11 mouse cellular contexts compared by ENCODE assay signal in genomic region chrX:73343802-73344201, GRCm38 (mm10). TPM values are rescaled to one million over a fixed set of nuclear protein-coding genes. Genes with fewer than 3 reads are reported as not detected.
A peak's percentile ranks its signal among the peaks of the same experiment; 100 is the strongest.
DNase-seq lines count a peak whose midpoint lies in the region; ATAC-seq and TF ChIP-seq lines count a peak whose summit lies in the region.
"Had no signal": no experiment of that assay in that cellular context is flagged by ENCODE, and none has a peak within 500 bp of the region (broad histone marks: within the 10 kb centered on the region; RNA-seq: fewer than 3 reads in every experiment).

No protein-coding gene starts in this region.

- ATAC-seq in kidney, embryonic 14.5 days (ENCODE audit: low FRiP score, low TSS enrichment), result no peak
- ATAC-seq in embryonic facial prominence, embryonic 13.5 days (ENCODE audit: insufficient number of reproducible peaks, insufficient read depth, low FRiP score, low TSS enrichment, low read depth), result no peak

- no peak overlapping the region for H3ac ChIP-seq in myocyte (ENCODE audit: control insufficient read depth, insufficient read length)

- no peaks in the 10 kb centered on the region for H3K36me3 ChIP-seq in kidney, embryonic 14.5 days (ENCODE audit: control insufficient read depth, insufficient read depth, low read length)
- H3K36me3 ChIP-seq in embryonic facial prominence, embryonic 13.5 days, result no peaks in the 10 kb centered on the region
- peaks cover 13% of the 10 kb centered on the region for H3K36me3 ChIP-seq in limb, embryonic 10.5 days
- peaks cover 5% of the 10 kb centered on the region for H3K36me3 ChIP-seq in myocyte (ENCODE audit: control insufficient read depth, insufficient read depth)

- no peaks in the 10 kb centered on the region for H3K4me1 ChIP-seq in kidney, embryonic 14.5 days (ENCODE audit: control insufficient read depth, insufficient read depth, low read length)
- 0 out of 2 replicates have a peak, but pooled peaks cover 3% of the 10 kb centered on the region for H3K4me1 ChIP-seq in embryonic facial prominence, embryonic 13.5 days
- H3K4me1 ChIP-seq in limb, embryonic 10.5 days, result peaks cover 6% of the 10 kb centered on the region

- peaks cover 25% of the 10 kb centered on the region for H3K79me2 ChIP-seq in myocyte (ENCODE audit: control insufficient read depth, insufficient read depth)

- DNase-seq in kidney, postnatal 14 days, result no peak
- no peak for DNase-seq in limb, embryonic 10.5 days (ENCODE audit: low spot score)
- no peak for DNase-seq in retina, postnatal 1 day
- DNase-seq in gastrocnemius, postnatal 25 days, result no peak
- no peak for DNase-seq in cerebellum, postnatal 25 days
- DNase-seq: lung, postnatal 36 days had no signal

- peak overlapping the region; percentile 40; the same call in 1 of the 2 replicates for H3K4me2 ChIP-seq in kidney, embryonic 14.5 days (replicated peaks; ENCODE audit: low read depth, low read length)
- peak overlapping the region; percentile 62 for H3K4me2 ChIP-seq in embryonic facial prominence, embryonic 13.5 days
- peak overlapping the region; percentile 69 for H3K4me2 ChIP-seq in myocyte (ENCODE audit: low read depth)

- H3K27me3 ChIP-seq in kidney, embryonic 14.5 days (ENCODE audit: control insufficient read depth, insufficient read depth, low read length), result no peaks in the 10 kb centered on the region
- H3K27me3 ChIP-seq in embryonic facial prominence, embryonic 13.5 days, result peaks cover 13% of the 10 kb centered on the region
- peaks cover 75% of the 10 kb centered on the region for H3K27me3 ChIP-seq in limb, embryonic 10.5 days (ENCODE audit: low read depth, poor library complexity, severe bottlenecking)
- no peaks in the 10 kb centered on the region for H3K27me3 ChIP-seq in myocyte (ENCODE audit: control insufficient read depth, insufficient read depth, insufficient read length)

- no peak overlapping the region for H3K9ac ChIP-seq in kidney, embryonic 14.5 days (ENCODE audit: low read depth, low read length)
- no peak overlapping the region for H3K9ac ChIP-seq in embryonic facial prominence, embryonic 13.5 days

- no peak for TF ChIP-seq POLR2A in myocyte (IDR thresholded peaks at IDR 0.05; ENCODE audit: insufficient read length, low read depth)

- H3K9me3 ChIP-seq in kidney, embryonic 14.5 days (ENCODE audit: control insufficient read depth, low read length), result no peaks in the 10 kb centered on the region
- H3K9me3 ChIP-seq in embryonic facial prominence, embryonic 13.5 days, result no peaks in the 10 kb centered on the region
- no peaks in the 10 kb centered on the region for H3K9me3 ChIP-seq in limb, embryonic 10.5 days (replicated peaks)

- H3K27ac ChIP-seq in kidney, embryonic 14.5 days (ENCODE audit: low read depth, low read length), result no peak overlapping the region
- no peak overlapping the region for H3K27ac ChIP-seq in embryonic facial prominence, embryonic 13.5 days
- no peak overlapping the region for H3K27ac ChIP-seq in limb, embryonic 10.5 days

- no peak overlapping the region for H3K4me3 ChIP-seq in kidney, embryonic 14.5 days (ENCODE audit: low read length)
- no peak overlapping the region; the same call in 1 of the 2 replicates for H3K4me3 ChIP-seq in embryonic facial prominence, embryonic 13.5 days
- H3K4me3 ChIP-seq in limb, embryonic 10.5 days, result peak overlapping the region; percentile 66; the same call in 1 of the 2 replicates
- H3K4me3 ChIP-seq in myocyte, result peak overlapping the region; percentile 49

- 86% methylated on average over 1 of the region's 1 CpGs for WGBS in kidney, embryonic 14.5 days
- 77% methylated on average over 1 of the region's 1 CpGs for WGBS in embryonic facial prominence, embryonic 13.5 days
- WGBS in limb, embryonic 10.5 days, result 96% methylated on average over 1 of the region's 1 CpGs

TF ChIP-seq in myocyte, 11 proteins besides CTCF, POLR2A, EP300 and RAD21:
- TF ChIP-seq TCF12 (IDR thresholded peaks at IDR 0.05; ENCODE audit: insufficient read depth, poor library complexity, severe bottlenecking) (no peak), MYOG (IDR thresholded peaks at IDR 0.05; ENCODE audit: control insufficient read depth in 1 of 3, insufficient read depth in 1 of 3, insufficient read length in 2 of 3, low read depth in 2 of 3) (no peak), MAX (IDR thresholded peaks at IDR 0.05; ENCODE audit: low read depth) (no peak)

RNA-seq across cellular contexts. Expression of gene Zfp275, which starts 1.4 kb away (rescaled TPM):
- polyA plus RNA-seq in kidney, embryonic 14.5 days (2014; fragmentation: Nextera tagmentation; extraction: Ambion mirVana), result 11.1 and 17.1 TPM in 2 replicates
- polyA plus RNA-seq in embryonic facial prominence, embryonic 13.5 days (2015; fragmentation: Nextera tagmentation; extraction: Ambion mirVana), result 14.7 and 18.0 TPM in 2 replicates
- 19.9 and 22.6 TPM in 2 replicates for polyA plus RNA-seq in limb, embryonic 10.5 days (2016; fragmentation: Nextera tagmentation; extraction: Ambion mirVana)
- 8.9 TPM for polyA plus RNA-seq in myocyte (2012; fragmentation: generic; extraction: Trizol)
- 1 to 10 TPM; 4.4 to 5.9 TPM for total RNA-seq in gastrocnemius, postnatal 25 days (2021)

RNA-seq across cellular contexts. Expression of gene Gm45015, which starts 7.2 kb away (rescaled TPM):
- not detected in 2 replicates for polyA plus RNA-seq in kidney, embryonic 14.5 days (2014; fragmentation: Nextera tagmentation; extraction: Ambion mirVana)
- polyA plus RNA-seq in embryonic facial prominence, embryonic 13.5 days (2015; fragmentation: Nextera tagmentation; extraction: Ambion mirVana), result not detected in 2 replicates
- not detected in 2 replicates for polyA plus RNA-seq in limb, embryonic 10.5 days (2016; fragmentation: Nextera tagmentation; extraction: Ambion mirVana)
- polyA plus RNA-seq in myocyte (2012; fragmentation: generic; extraction: Trizol), result not detected
- total RNA-seq in gastrocnemius, postnatal 25 days (2021), result not detected
- polyA plus RNA-seq: large intestine, adult 2 months; small intestine, adult 2 months had no signal

RNA-seq across cellular contexts. Expression of gene Xlr5a, which starts 51.0 kb away (rescaled TPM):
- 0.31 TPM in 1 of 2 replicates, not detected in the other for polyA plus RNA-seq in kidney, embryonic 14.5 days (2014; fragmentation: Nextera tagmentation; extraction: Ambion mirVana)
- not detected in 2 replicates for polyA plus RNA-seq in embryonic facial prominence, embryonic 13.5 days (2015; fragmentation: Nextera tagmentation; extraction: Ambion mirVana)
- not detected in 2 replicates for polyA plus RNA-seq in limb, embryonic 10.5 days (2016; fragmentation: Nextera tagmentation; extraction: Ambion mirVana)
- not detected for polyA plus RNA-seq in myocyte (2012; fragmentation: generic; extraction: Trizol)
- not detected for total RNA-seq in gastrocnemius, postnatal 25 days (2021)
- polyA plus RNA-seq: large intestine, adult 2 months; small intestine, adult 2 months had no signal

RNA-seq across cellular contexts. Expression of gene Xlr5c, which starts 51.0 kb away (rescaled TPM):
- not detected in 2 replicates for polyA plus RNA-seq in kidney, embryonic 14.5 days (2014; fragmentation: Nextera tagmentation; extraction: Ambion mirVana)
- polyA plus RNA-seq in embryonic facial prominence, embryonic 13.5 days (2015; fragmentation: Nextera tagmentation; extraction: Ambion mirVana), result not detected in 2 replicates
- polyA plus RNA-seq in limb, embryonic 10.5 days (2016; fragmentation: Nextera tagmentation; extraction: Ambion mirVana), result not detected in 2 replicates
- not detected for polyA plus RNA-seq in myocyte (2012; fragmentation: generic; extraction: Trizol)
- not detected for total RNA-seq in gastrocnemius, postnatal 25 days (2021)
- polyA plus RNA-seq: large intestine, adult 2 months; small intestine, adult 2 months had no signal

RNA-seq across cellular contexts. Expression of gene Gm18336, which starts 54.7 kb away (rescaled TPM):
- not detected in 2 replicates for polyA plus RNA-seq in kidney, embryonic 14.5 days (2014; fragmentation: Nextera tagmentation; extraction: Ambion mirVana)
- polyA plus RNA-seq in embryonic facial prominence, embryonic 13.5 days (2015; fragmentation: Nextera tagmentation; extraction: Ambion mirVana), result not detected in 2 replicates
- polyA plus RNA-seq in limb, embryonic 10.5 days (2016; fragmentation: Nextera tagmentation; extraction: Ambion mirVana), result not detected in 2 replicates
- not detected for polyA plus RNA-seq in myocyte (2012; fragmentation: generic; extraction: Trizol)
- total RNA-seq in gastrocnemius, postnatal 25 days (2021), result not detected
- polyA plus RNA-seq: small intestine, adult 2 months had no signal

Comparison
In these comparisons a context has a peak if more than half of its experiments do, and no peak if none do; other contexts are left out.
1. H3K4me3 ChIP-seq: peak in limb, embryonic 10.5 days (single experiment) and myocyte (single experiment); none in kidney, embryonic 14.5 days (single experiment) and embryonic facial prominence, embryonic 13.5 days (single experiment).
2. Peak in every context shown above with its lines, with median percentiles within 50 percentile points of each other: H3K4me2 ChIP-seq.